Mouse (Mus musculus) liver, postnatal 0 days (tissue): ENCODE results near the gene Cmtm2a. TPM values are rescaled to one million over a fixed set of nuclear protein-coding genes. Genes with fewer than 3 reads are reported as not detected.

Source experiments
- ATAC-seq: fragments of 200-750 bp; cut with Nextera tagmentation; 2 replicates; pipeline ENCODE4 v1.8.0; 2017; ENCODE audit warnings: mild to moderate bottlenecking, moderate library complexity
- DNase-seq: peaks from one replicate; pipeline ENCODE4 v3.0.0-alpha.2; 2016
- H3K27ac ChIP-seq: fragments of 300-500 bp; sonication (generic); 2 replicates; pipeline ENCODE4 v1.5.1; 2014; ENCODE audit warnings: antibody characterized with exemption, moderate library complexity, mild to moderate bottlenecking, low read depth
- H3K27me3 ChIP-seq: fragments of 300-500 bp; sonication (generic); 2 replicates; pipeline ENCODE4 v1.6.1; 2014; ENCODE audit warnings: low read length, control low read depth, mixed read lengths; ENCODE audit not compliant: insufficient read depth
- H3K36me3 ChIP-seq: fragments of 300-500 bp; sonication (generic); replicated peaks from 2 replicates; pipeline ENCODE4 v1.6.1; 2014; ENCODE audit warnings: mild to moderate bottlenecking, control low read depth, low read length, moderate library complexity, mixed read lengths; ENCODE audit not compliant: insufficient read depth
- H3K4me1 ChIP-seq: fragments of 300-500 bp; sonication (generic); 2 replicates; pipeline ENCODE4 v1.6.1; 2014; ENCODE audit warnings: antibody characterized with exemption, mild to moderate bottlenecking, control low read depth; ENCODE audit not compliant: insufficient read depth
- H3K4me2 ChIP-seq: fragments of 300-500 bp; sonication (generic); 2 replicates; pipeline ENCODE4 v1.6.1; 2014; ENCODE audit warnings: low read depth, mild to moderate bottlenecking, low read length, moderate library complexity, mixed read lengths
- H3K4me3 ChIP-seq: fragments of 300-500 bp; sonication (generic); 2 replicates; pipeline ENCODE4 v1.5.1; 2014; ENCODE audit warnings: low read depth, low read length
- H3K9ac ChIP-seq: fragments of 300-500 bp; sonication (generic); replicated peaks from 2 replicates; pipeline ENCODE4 v1.6.1; 2014; ENCODE audit warnings: mild to moderate bottlenecking, moderate library complexity
- H3K9me3 ChIP-seq: fragments of 300-500 bp; sonication (generic); 2 replicates; pipeline ENCODE4 v1.6.1; 2016; ENCODE audit warnings: mild to moderate bottlenecking, control low read depth, low read length, mixed read lengths
- CTCF ChIP-seq: sonication (generic); IDR thresholded peaks from 2 replicates; pipeline ENCODE4 v1.5.1; 2016; ENCODE audit warnings: antibody characterized with exemption, low read depth
- EP300 ChIP-seq: IDR thresholded peaks from 2 replicates; pipeline ENCODE4 v1.6.1; 2016; ENCODE audit warnings: antibody characterized with exemption, low read depth, mild to moderate bottlenecking
- WGBS: fragments of 180-500 bp; shearing (Covaris S2); extraction: QIAGEN DNeasy Blood & Tissue Kit; methylation state at CpG from one replicate; pipeline ENCODE4 v1.1.7; 2014; ENCODE audit not compliant: insufficient replicate concordance; 5-methylcytosine and 5-hydroxymethylcytosine counted together
- polyA plus RNA-seq: library from polyadenylated mRNA; unstranded; fragments of >200 nt; fragmentation: Nextera tagmentation; extraction: Ambion mirVana; gene quantifications from 2 replicates; pipeline ENCODE4 v1.2.1, GENCODE M21; 2015

The Cmtm2a gene
- polyA plus RNA-seq, 1 experiment from 2014 or later, result not detected

DNA sequence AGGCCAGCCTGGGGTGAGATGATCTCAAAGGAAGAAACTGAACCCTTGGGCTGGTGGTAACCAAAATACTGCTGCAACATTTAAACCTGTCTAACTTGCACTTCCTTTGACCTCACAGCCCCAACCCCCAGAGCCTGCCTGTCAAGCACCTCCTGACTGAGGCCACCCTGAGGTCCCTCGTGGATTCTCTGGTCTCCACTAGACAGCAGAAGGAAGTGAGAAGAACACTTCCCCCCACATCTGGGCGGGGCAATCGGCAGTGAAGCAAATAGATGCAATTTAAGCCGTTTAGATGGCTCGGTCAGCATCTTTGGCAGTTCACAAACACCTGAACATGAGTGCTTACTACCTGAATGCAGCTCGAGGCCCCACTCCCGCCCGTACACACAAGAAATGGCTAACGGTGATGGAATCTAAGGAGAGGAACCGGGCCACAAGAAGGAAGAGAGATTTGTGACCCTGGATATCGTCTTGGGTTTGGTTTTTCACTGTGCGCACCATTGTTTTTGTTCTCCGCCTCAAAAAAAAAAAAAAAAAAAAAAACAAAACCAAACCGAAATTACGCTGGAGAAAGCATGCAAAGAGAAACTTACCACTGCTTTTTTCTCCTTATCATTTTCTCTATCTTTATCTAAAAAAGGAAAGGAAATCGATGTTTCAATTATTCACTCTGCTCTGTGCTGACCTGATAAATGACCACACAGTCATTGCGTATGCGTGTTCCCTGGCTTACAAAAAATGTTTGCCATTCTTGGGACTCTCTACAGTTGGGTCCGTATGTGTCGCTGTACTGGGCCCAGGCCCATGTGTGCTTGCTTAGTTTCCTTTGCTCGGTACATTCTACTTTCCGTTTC lies 45.7 kb downstream of the Cmtm2a start:
- H3K27me3 ChIP-seq, result no peaks in the 10 kb centered on the region
- H3K4me2 ChIP-seq, result peak overlapping the region; percentile 88
- H3K4me3 ChIP-seq, result peak overlapping the region; percentile 93
- TF ChIP-seq CTCF (no peak), EP300 (no peak)
- ATAC-seq (peak; percentile 16; the same call in 1 of the 2 replicates), DNase-seq (peak; percentile 78)
- peaks cover 7% of the 10 kb centered on the region for H3K36me3 ChIP-seq
- no peaks in the 10 kb centered on the region for H3K9me3 ChIP-seq
- peak overlapping the region; percentile 91 for H3K9ac ChIP-seq
- H3K27ac ChIP-seq, result peak overlapping the region; percentile 91
- WGBS, result 35% methylated on average over 22 of the region's 22 CpGs
- H3K4me1 ChIP-seq, result peaks cover 17% of the 10 kb centered on the region

DNA sequence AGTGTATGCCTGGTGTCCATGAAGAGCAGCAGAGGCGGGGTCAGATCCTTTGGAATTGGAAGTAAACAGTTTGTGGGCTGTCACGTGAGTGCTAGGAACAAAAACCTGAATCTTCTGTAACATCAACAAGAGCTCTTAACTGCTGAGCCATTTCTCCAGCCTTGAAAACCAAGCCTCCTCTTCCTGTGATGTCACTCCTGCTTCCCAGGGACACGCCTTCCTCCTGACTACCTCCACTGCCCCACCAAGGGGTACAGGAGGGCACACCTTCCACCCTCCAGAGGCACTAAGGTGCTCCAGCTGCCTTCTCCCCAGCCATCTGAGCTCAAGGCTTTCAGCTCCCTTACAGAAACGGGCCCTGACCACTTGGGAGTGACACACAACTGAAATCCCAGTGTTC lies 46.4 kb downstream of the Cmtm2a start:
- Histone ChIP-seq H3K9me3 (no peaks in the 10 kb centered on the region), H3K4me1 (peaks cover 17% of the 10 kb centered on the region), H3K4me3 (no peak overlapping the region), H3K9ac (no peak overlapping the region), H3K27ac (peak overlapping the region; percentile 91), H3K36me3 (peaks cover 9% of the 10 kb centered on the region), H3K4me2 (peak overlapping the region; percentile 88), H3K27me3 (no peaks in the 10 kb centered on the region)
- TF ChIP-seq CTCF, result no peak
- no peak for TF ChIP-seq EP300
- 63% methylated on average over 4 of the region's 4 CpGs for WGBS
- no peak for ATAC-seq
- no peak for DNase-seq

DNA sequence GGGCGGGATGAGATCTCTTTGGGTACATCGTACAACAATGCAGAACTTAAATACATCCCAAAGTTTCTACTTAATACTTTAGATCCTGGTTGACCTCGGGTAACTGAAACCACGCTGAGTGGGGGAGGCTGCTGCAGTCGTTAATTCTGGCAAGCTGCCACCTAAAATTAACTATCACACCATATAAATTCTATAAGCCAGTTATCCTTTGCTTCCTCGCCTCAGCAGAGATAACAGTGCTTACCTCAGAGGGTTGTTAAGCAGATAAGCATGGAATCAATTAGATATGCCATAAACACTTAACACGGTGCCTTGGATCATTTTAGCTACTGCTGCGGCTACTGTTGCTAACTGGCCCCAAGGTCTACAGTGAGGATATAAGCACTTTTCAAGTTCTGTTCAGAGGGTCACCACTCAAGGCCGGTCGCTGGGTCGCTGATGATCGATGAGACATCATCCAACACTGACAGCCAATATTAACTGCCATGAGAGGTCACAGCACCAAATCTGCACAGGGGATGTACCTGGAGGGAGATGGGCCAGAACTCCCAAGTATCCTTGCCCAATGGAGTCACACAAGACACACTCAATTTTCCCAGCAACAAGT lies 50.8 kb downstream of the Cmtm2a start:
- H3K9me3 ChIP-seq, result no peaks in the 10 kb centered on the region
- H3K27ac ChIP-seq, result no peak overlapping the region
- H3K4me3 ChIP-seq, result no peak overlapping the region
- 64% methylated on average over 12 of the region's 12 CpGs for WGBS
- ATAC-seq (no peak), DNase-seq (no peak)
- no peak overlapping the region for H3K4me2 ChIP-seq
- no peak overlapping the region for H3K9ac ChIP-seq
- peaks cover 12% of the 10 kb centered on the region; the same call in 1 of the 2 replicates for H3K4me1 ChIP-seq
- no peaks in the 10 kb centered on the region for H3K27me3 ChIP-seq
- peaks cover 44% of the 10 kb centered on the region for H3K36me3 ChIP-seq
- no peak for TF ChIP-seq CTCF
- no peak for TF ChIP-seq EP300

DNA sequence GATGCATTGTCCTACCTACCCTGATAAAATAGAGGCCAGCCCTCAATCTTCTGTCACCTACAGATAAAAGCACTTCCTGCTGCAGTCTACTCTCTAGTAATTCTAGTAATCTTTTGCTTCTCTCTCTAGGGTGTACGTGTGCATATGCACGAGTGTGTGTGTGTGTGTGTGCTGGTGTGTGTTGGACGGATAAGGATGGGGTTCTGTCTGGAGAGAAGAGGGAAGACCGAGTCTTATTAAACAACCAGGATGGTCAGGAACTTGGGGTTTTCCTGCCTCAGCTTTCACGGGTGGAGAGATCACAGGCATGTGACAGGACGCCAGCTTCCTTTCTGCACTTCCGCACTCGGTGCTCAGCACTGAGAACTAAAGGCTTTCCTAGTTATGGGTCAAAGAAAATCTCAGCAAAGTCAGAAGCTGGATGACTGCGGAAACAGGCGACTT lies 53.5 kb downstream of the Cmtm2a start:
- H3K27ac ChIP-seq, result peak overlapping the region; percentile 29
- no peak overlapping the region for H3K4me3 ChIP-seq
- no peak overlapping the region for H3K9ac ChIP-seq
- peak overlapping the region; percentile 32 for H3K4me2 ChIP-seq
- no peaks in the 10 kb centered on the region for H3K27me3 ChIP-seq
- peak; percentile 56; the same call in 1 of the 2 replicates for TF ChIP-seq EP300
- TF ChIP-seq CTCF, result no peak
- peak; percentile 67 for ATAC-seq
- 39% methylated on average over 10 of the region's 10 CpGs for WGBS
- H3K9me3 ChIP-seq, result no peaks in the 10 kb centered on the region
- peaks cover 7% of the 10 kb centered on the region; the same call in 1 of the 2 replicates for H3K4me1 ChIP-seq
- H3K36me3 ChIP-seq, result peaks cover 60% of the 10 kb centered on the region
- no peak for DNase-seq

DNA sequence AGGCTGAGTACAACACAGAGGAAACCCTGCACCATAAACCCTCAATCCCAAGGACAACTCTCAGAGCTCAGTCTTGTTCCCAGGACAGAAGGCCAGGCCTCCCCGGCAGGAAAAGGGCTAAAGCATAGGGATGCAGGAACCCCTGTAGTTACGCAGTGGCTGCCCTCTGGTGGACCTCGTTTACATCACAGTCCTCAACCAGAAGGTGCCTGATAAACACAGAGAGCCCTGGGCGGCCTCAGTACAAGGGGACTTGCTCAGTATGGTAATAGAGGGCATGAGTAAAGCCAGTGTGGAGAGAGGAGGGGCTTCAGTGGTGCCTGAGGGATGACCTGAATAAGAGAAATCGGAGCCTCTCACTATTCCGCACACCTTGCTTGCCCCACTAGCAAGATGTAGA lies 58.4 kb downstream of the Cmtm2a start:
- Histone ChIP-seq H3K9ac (no peak overlapping the region), H3K36me3 (peaks cover 62% of the 10 kb centered on the region), H3K4me2 (no peak overlapping the region), H3K4me3 (no peak overlapping the region), H3K4me1 (peaks cover 4% of the 10 kb centered on the region), H3K27me3 (no peaks in the 10 kb centered on the region), H3K27ac (no peak overlapping the region), H3K9me3 (no peaks in the 10 kb centered on the region)
- 67% methylated on average over 6 of the region's 6 CpGs for WGBS
- ATAC-seq, result no peak
- peak; percentile 54 for TF ChIP-seq CTCF
- no peak for TF ChIP-seq EP300
- no peak for DNase-seq

DNA sequence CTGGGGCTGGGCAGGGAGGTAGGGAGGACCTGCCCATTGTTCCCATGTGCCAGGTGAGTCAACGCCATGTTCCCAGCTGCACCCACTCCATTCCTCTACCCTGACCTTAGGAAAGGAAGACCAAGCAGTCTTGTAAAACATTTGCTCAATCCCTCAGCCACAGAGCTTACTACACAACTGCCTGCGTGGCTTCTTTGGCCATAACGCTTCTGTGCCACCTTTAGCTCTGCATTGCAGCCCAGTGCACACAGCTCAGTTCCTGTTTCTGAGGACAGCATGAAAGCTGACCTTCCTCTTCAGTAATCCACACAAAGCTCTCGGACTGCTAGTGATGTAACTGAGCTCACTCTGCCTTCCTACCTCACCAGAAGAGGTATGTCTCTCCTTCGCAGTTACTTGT lies 60.1 kb downstream of the Cmtm2a start:
- Histone ChIP-seq H3K36me3 (peaks cover 64% of the 10 kb centered on the region), H3K27ac (peak overlapping the region; percentile 65), H3K9me3 (no peaks in the 10 kb centered on the region), H3K27me3 (no peaks in the 10 kb centered on the region), H3K4me3 (no peak overlapping the region), H3K4me1 (peaks cover 2% of the 10 kb centered on the region; the same call in 1 of the 2 replicates), H3K4me2 (no peak overlapping the region), H3K9ac (no peak overlapping the region)
- 67% methylated on average over 5 of the region's 5 CpGs for WGBS
- ATAC-seq (peak; percentile 50), DNase-seq (peak; percentile 52)
- TF ChIP-seq EP300, result no peak
